Mouse (Mus musculus) liver, adult 2 months (tissue): ENCODE measurements at regions not wholly inside any gene's neighbourhood (a gene's known extent, or its start where the extent isn't known, plus 50 kb on each side); places are given as distances from the start of the nearest gene placed in this dataset.

Experiments
- CTCF ChIP-seq: fragments of 200-500 bp; IDR thresholded peaks from 2 replicates; pipeline ENCODE4 v1.5.1; 2011; ENCODE audit warnings: low read depth, low read length, control low read depth
- POLR2A ChIP-seq: fragments of 200-500 bp; IDR thresholded peaks from 2 replicates; pipeline ENCODE4 v1.6.1; 2011; ENCODE audit warnings: low read length, control low read depth; ENCODE audit not compliant: insufficient read depth; ENCODE audit errors: extremely low read depth

- no peak for TF ChIP-seq CTCF
- TF ChIP-seq POLR2A, result no peak
Measured at GRCm38 (mm10) chr8:96426900-96427299, 538.6 kb upstream of the Got2 start.
